Mouse (Mus musculus) telencephalon, adult 2 months (tissue): ENCODE data around the gene Rab23.
A peak's percentile ranks its signal among the peaks of the same experiment; 100 is the strongest.

ENCODE experiments used
- DNase-seq: peaks from one replicate; pipeline ENCODE4 v3.0.0-alpha.2; 2011; ENCODE audit warnings: low read depth, low spot score

Rab23 gene

DNA sequence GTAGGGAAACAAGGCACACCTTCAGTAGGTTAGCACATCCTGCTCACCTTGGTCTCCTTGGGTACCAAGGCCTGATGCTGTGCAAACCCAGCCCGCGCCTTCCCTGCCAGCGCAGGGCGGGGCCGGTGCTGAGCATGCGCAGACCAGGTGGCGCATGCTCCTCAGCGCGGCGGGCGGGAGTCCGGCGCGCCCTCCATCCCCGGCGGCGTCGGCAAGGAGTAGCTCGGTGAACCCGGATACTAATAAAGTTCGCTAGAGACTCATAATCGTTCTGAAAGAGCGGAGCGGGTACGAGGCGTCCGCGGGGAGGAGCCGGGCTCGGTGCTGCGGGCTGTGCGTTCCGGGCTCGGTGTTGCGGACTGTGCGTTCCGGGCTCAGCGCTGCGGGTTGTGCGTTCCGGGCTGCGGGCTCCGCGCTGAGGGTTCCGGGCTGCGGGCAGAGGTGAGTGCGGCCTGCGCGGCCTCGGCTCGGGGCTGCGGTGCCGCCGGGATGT is at the start of gene Rab23:
TSS of gene Rab23 (plus strand) at position 155 of the 493 bp plus-strand sequence.
- DNase-seq: peak; percentile 78

- DNase-seq: peak; percentile 74
Measured at GRCm38 (mm10) chr1:33670164-33670616, 49.5 kb upstream of the Rab23 start.

GRCm38 (mm10) chr1:33671441-33671840 is 48.2 kb upstream of the Rab23 start:
- DNase-seq: no peak

- no peak for DNase-seq
Measured at GRCm38 (mm10) chr1:33672083-33672482, 47.6 kb upstream of the Rab23 start.

GRCm38 (mm10) chr1:33672514-33672913 is 47.2 kb upstream of the Rab23 start:
- DNase-seq: no peak

- DNase-seq: no peak
Measured at GRCm38 (mm10) chr1:33673158-33673960, 46.3 kb upstream of the Rab23 start.

- DNase-seq: no peak
Measured at GRCm38 (mm10) chr1:33680435-33680834, 39.3 kb upstream of the Rab23 start.

DNA sequence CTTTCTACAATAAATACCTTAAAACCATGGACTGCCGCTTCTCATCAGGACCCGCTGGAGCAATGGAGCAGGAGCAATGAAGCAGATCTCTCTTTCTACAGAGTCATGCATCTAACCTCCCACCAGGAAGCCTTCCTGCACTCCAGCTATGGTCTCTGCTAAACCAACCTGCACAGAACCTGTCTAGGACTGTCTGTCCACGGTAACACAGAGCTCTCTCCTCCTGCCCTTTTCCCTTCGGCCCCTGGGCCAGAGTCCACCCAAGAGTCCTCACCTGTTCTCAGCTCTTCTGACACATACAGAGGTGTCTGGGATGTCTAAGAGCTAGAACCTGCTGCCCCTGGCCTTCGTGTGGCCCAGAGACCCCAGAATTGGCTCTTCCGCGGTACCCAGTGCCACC is 38.8 kb upstream of the Rab23 start:
- DNase-seq: no peak

- DNase-seq: no peak
Measured at GRCm38 (mm10) chr1:33684459-33684858, 35.2 kb upstream of the Rab23 start.

GRCm38 (mm10) chr1:33688810-33689209 is 30.9 kb upstream of the Rab23 start:
- no peak for DNase-seq

DNA sequence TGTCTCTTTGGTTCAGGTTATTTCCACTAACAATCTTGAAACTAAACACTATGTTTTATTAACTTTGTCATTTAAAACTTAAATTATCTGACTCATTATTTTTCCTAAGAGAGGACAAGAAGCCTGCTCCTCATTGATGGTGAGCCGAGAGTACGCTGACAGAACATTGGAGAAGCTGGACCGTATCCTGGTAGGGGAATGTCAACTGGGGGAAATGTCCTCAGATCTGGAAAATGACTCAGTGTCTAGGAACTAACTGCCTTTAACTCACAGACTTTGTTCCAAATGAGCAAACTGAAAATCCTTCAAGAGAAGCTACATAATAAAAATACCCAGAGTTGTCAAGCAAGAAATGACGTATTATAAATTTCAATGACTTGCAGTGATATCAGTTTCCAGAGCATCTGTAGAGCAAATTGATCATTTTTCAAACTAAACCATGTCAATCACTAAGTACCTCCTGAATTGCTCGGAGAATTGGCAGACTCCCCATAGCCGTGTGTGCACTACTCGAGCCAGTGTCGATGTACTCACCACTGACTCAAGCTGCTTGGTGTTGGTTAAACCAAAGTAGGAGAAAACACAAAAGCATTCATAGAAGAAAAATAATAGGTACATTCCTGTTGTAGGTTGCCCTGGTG is 30.1 kb upstream of the Rab23 start:
- no peak for DNase-seq

- no peak for DNase-seq
Measured at GRCm38 (mm10) chr1:33690087-33690448, 29.6 kb upstream of the Rab23 start.

GRCm38 (mm10) chr1:33693893-33694292 is 25.8 kb upstream of the Rab23 start:
- peak; percentile 34 for DNase-seq

GRCm38 (mm10) chr1:33696016-33696415 is 23.7 kb upstream of the Rab23 start:
- no peak for DNase-seq

DNA sequence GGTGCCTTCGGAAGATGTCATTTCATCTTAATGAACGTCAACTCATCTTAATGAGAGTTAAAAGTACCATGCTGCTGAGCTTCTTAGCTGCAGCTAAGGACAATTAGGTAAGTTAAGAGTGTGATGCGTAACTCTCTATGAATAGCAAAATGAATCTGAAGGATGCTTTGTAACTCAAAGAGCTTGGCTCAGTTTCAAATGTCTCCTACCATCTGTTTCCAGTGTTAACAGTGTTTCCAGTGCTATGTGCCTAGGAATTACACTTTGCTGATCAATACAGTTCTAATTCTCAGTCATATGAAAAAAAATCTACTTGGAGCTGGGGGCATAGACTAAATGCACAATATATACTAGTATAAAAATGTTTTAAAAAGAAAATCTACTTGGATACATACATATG is 18.4 kb upstream of the Rab23 start:
- DNase-seq: peak; percentile 23

DNA sequence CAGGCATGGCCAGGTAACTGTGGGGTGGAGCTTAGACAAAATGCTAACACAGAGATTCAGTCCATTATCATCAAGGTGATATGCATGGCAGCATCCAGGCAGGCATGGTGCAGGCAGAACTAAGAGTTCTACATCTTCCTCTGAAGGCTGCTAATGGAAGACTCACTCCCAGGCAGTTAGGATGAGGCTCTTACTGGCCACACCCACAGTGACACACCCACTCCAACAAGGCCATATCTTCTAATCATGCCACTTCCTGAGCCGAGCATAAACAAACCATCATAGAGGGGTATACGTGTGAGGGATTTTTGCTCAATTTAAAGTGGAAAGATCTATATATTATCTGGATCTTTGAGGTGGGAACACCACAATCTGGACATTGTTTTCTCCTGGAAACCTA is 10.1 kb upstream of the Rab23 start:
- DNase-seq: no peak

DNA sequence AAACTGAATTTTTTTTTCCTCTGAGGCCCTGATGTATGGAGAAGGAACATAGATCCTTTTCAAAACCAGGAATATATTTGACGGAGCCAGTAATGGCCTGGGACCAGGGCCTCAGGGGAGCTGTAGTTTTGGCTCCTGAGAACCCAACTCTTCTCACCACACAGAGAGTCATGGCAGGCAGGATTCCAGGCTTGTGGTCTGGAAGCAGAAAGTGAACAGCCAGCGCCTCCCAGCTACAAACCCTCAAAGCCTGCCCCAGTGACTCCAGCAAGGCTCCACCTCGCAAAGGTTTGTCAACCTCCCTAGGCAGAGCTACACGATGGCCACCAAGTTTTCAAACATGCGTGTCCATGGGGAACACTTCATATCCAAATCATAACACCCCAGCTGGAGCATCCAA is 7.7 kb upstream of the Rab23 start:
- no peak for DNase-seq

- DNase-seq: no peak
Measured at GRCm38 (mm10) chr1:33714796-33715195, 4.9 kb upstream of the Rab23 start.

GRCm38 (mm10) chr1:33717636-33718035 is 2.1 kb upstream of the Rab23 start:
- DNase-seq: no peak

DNA sequence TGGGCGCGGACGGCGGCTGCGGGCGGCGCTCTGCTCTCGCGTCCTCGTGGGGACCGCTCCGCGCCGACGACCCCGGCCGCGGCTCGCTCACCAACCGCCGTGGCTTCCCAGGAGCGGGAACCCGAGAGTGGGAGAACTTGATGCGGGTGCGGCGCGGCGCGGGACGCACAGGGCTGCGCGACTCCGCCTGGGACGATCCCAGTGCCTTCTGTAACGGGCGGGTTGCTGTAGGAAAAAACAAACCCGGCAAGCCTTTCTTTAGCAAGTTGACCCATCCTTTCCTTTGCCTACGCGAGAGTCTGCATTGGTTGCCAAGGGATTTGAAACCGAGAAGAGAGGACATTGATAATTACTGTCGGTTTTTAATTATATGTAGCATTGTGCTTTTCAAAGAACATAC is 544 bp downstream of the Rab23 start:
- no peak for DNase-seq

- DNase-seq: no peak
Measured at GRCm38 (mm10) chr1:33721020-33721419, 1.3 kb downstream of the Rab23 start.

DNA sequence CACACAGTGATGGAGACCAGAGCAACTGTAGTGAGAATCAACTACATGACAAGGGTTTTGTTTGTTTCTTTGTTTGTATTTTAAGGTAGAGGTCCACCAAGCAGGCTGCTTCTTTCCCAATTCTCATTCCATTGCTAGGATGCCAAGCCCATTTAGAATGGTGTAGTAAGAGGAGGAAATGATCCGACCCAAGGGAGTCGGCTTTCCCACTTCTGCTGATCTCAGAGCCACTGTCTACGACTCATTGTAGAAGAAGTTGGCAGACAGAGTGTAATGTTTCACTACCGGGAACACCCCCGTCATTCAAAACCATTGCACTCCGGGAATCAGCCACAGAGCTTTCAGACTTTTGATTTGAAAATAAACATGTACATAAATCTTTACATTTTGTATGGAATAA is 4.8 kb downstream of the Rab23 start:
- DNase-seq: no peak

DNA sequence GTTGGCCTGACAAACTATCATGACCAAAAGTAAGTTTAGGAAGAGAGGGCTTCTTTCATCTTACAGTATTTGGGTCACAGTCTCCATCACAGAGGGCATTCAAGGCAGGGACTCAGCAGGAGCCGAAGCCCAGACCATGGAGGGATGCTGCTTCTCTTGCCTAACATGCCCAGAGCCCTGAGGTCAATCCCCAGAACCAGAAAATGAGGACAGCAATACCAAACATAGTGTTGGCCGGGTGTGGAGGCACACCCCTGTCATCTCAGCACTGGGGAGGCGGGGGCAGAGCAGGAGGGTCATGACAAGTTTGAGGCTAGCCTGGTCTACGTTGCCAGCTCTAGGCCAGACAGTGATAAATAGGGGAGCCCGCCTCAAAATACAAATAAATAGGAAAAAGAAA is 5.4 kb downstream of the Rab23 start:
- no peak for DNase-seq
